Mouse (Mus musculus): ENCODE data around the gene Srgap2.

Gene Srgap2

DNA sequence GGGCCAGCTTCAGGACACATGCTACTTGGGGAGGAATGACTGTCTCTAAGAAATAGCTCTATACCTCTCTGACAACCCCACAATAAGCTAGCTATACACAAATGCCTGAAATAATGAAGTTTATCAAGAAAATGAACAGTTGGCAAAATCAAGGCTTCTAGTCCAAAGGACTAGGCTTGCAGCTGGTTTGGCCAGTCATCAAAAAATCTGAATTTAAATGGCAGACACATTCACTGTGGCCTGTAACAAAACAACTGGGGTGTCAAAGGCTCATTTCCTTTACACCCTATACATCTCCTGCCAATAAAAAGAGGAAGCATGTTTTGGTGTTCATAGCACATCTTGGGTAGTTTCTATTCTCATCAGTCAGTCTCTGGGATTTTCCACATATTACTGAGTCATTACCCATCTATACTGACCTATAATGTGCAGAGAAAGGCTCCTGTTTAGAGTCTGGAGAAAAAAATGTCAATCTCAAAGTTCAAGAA is 53.5 kb downstream of the Srgap2 start:
- no peak for DNase-seq (ENCODE audit: low read depth, low spot score)

DNA sequence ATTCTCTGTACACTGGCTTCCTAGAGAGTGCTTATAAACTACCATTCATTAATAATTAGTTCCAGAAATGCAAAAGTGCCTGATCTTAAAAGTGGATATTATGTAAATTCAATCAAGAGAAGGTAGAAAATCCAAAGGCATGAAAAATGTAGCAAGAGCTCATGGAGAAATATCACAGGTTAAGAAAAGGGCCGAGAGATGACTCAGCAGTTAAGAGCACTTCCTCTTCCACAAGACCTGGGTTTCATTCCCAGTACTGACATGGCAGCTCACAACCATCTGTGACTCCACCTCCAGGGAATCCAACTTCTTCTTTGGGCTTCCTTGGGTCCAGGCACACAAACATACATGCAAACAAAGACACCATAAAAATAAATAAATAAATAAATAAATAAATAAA is 56.6 kb downstream of the Srgap2 start:
- no peak for DNase-seq (ENCODE audit: low read depth, low spot score)

DNA sequence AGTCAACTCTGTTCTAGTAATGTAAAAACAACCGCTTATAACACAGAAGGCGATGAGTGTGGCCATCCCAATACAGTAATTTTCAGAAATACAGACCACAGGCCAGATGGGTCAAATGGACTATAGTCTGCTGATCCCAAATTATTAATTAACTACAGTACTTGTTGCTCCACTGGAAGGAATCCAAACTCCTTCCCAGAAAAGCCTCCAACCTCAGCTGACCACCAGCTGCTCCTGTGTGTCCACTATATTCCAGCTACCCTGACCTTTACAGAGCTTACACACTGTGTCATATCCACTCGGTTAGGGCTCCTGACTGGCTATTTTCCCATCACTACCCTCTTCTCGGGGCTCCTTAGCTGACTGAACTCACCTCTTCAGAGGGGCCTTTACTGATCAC is 61.3 kb downstream of the Srgap2 start:
- no peak for DNase-seq (ENCODE audit: low read depth, low spot score)

DNA sequence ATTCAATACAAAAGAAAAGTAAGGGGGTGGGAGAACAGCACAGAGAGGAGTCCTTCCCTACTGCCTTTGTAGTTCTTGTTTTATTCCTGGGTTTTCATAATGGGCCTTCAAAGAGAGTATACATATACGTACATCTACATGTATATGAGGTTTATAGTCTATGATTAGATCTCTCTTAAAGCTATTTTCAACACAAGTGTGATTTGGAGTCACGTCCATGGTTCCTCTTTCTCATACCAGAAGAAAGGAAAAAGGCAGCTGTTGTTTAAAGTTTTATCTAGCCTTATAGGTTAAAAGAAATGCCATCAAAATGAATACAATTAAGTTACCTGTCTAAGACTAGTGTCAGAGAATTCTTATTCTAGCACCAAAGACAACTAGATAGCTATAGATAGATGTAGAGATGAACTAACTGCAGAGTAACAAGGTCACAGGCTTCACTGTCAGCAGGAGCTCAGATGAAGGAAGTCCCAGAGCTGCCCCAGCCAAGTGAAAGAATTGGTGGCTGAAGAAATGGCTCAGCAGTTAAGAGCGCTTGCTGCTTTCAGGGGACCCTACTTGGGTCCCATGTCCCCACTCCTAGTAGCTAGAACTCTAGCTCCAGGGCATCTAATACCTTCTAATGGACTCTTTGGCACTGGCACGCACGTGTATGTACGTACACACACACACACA is 63.1 kb downstream of the Srgap2 start:
- DNase-seq (ENCODE audit: low read depth, low spot score): no peak

DNA sequence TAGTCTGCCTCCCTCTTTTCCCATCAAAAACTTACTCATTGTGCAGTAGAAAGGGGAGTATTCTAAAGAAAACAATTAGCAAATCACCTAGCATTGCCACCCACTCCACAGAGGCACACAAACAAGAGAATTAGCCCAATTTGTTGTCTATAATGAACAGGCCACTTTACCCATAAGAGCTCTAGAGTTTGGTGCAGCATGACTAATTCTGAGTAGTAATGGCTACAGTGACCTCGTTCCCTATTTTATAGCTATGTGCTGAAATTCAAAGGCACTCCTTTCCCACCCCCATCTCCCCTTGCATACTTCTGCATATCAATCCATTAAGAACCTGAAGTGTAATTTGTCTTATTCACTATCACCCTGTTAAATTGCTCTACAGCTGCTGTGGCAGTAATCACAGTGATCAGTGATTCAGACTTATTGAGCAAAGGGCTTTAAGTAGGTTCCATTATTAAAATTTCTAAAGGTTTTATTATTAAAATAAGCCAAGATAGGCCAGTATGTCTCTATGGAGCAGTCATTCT is 64.5 kb downstream of the Srgap2 start:
- no peak for DNase-seq (ENCODE audit: low read depth, low spot score)

DNA sequence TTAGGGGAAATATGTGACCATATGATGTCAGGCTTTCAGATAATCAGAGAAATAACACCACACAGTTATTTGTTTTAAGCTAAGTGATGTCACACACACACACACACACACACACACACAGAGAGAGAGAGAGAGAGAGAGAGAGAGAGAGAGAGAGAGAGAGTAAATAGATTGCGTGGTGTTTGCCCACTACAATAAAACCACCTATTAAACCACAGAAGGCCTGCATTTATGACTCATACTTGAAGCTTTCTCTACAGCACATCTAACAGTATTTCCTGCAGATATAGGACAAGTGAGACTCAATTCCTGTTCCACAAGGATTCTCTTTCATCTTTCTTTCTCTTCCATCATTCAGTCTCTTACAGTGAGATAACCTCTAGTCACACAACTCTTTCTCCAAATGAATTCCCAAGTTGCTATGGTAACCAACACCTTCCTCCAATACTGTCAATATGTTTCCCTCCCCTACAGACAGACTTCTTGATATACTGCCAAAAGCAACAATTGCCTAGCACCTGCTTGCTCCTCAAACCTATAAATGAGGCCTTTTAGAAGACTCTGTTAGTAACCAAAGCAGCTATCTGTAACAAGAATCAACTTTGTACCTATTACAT is 66.1 kb downstream of the Srgap2 start:
- no peak for DNase-seq (ENCODE audit: low read depth, low spot score)

DNA sequence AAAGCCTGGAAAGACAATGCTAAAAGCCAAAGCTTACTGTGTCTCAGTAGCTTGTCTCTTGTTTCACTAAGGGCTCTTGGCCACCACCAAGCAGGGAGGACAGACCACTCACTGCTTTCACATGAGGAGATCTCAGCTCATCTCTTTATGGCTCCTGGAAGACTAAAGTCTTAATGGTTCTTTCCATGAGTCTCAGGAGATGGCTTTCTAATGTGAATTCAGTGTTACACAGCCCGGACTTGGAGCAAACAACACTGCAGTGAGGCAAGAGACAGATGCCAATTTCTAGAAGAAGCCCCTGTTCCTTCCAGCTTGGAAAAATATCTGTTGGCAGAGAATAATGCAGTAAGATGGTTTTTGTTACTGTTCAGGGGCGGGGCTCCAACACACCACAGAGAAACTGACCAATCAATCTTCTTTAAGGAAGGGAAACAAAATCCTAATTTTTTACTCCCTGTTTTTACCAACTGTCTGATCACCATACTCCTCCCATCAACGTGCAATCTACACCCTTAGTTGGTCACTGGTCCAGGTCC is 71.7 kb downstream of the Srgap2 start:
- DNase-seq (ENCODE audit: low read depth, low spot score): no peak

DNA sequence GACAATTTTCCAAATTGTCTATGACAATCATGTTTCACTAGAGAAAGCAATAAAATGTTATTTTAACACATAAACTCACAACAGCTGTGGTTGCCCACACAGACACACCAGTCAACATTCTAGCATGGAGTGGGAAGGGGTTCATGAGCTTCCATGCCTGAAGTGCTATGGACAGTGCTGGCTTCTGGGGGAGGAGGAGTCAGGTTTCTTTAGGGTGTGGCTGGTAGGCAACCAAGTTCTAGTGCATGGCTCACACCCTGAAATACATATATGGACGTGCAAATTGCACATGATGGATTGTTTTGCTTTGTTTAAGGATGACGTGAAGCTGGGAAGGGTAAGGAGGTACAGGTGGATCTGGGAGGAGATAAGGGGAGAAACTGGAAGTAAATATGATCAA is 72.8 kb downstream of the Srgap2 start:
- DNase-seq (ENCODE audit: low read depth, low spot score): no peak

DNA sequence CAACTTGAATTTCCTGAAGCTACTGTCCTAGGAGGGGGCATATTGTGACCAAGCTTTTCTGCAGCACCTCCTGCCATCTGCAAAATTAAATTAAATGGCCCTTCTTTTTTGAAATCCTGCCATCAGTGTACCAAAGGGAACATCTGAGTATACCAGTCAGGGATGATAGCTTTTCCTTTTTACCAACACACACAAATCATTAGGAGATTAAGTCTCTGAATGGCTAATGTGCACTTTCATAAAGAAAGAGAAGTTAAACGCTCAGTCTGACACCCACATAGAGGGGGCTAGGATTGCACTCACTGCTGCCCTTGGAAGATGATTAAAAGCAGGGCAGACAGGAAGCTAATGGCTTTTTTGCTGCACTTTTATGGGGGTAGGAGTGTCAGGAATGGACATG is 73.8 kb downstream of the Srgap2 start:
- no peak for DNase-seq (ENCODE audit: low read depth, low spot score)

DNA sequence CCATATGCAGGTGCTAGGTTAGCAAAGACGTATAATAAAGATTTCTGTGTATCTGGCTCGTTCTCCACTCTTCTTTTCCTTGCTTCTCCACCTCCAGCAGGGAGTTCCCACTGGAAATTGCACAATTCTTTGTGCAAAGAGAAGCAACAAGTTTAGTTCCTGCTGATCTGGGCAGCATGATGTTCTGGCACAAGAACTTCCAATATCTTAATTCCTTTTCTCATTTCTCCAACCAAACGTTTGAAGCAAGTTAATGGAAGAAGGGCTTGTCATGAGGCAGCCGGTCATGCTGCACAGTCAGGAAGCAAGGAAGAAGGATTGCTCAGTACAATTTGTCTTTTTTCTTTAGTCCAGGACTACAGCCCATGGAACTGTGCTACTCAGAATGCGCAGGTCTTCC is 78.8 kb downstream of the Srgap2 start:
- DNase-seq (ENCODE audit: low read depth, low spot score): no peak

DNA sequence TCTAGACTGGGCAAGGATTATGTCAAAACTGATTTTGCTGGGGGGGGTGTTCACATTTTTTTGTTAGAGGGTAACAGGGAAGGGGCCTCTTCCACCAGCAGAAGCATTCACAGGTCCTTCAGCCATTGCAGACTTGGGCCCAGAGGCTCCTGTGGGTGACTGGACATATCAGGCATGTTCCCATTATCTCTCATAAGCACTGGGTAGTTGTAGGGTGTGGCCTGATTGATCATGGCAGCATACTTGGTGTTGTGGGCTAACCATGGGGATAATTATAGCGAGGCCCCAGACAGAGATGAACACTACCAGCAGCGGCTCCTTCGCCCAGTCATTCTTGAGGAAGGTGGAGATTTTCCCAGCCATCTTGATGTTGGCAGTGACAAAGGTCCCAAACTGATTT is 79.8 kb downstream of the Srgap2 start:
- no peak for DNase-seq (ENCODE audit: low read depth, low spot score)

DNA sequence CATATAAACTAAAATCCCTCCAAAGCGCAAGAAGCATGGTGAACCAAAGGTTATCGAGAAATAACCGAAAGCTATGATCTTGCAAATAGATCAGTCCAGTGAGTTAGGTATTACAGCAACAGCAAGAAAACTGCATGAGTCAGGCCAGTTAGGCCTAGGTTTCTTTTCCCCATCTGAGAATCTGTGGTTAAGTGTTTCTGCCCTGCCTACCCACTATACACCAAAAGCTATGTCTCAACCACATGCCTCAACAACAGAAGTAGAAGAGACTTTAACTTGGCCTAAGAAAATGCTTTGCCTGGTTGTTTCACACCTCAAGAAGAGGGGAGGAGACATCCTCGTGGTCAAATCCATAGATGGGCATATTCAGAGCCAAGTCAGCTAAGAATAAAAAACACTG is 80.6 kb downstream of the Srgap2 start:
- no peak for DNase-seq (ENCODE audit: low read depth, low spot score)

DNA sequence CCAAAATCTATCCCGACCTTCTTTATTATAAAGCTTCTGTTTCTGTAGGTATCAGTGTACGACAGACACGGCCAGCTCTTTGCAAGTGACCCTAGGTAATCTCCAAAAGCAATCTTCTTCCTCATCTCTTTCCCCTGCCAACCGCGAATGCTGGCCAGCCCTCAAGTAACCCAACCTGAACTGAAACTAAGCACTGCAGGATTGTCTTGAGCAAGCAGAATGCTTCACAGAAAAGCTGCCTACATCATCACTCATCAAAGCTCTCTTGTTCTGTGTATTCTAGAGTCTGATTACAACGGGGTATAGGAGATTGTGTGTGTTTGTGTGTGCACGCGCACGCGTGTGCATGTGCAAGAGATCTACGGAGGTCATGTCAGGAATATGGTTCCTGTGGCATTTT is 88.6 kb downstream of the Srgap2 start:
- no peak for DNase-seq (ENCODE audit: low read depth, low spot score)

DNA sequence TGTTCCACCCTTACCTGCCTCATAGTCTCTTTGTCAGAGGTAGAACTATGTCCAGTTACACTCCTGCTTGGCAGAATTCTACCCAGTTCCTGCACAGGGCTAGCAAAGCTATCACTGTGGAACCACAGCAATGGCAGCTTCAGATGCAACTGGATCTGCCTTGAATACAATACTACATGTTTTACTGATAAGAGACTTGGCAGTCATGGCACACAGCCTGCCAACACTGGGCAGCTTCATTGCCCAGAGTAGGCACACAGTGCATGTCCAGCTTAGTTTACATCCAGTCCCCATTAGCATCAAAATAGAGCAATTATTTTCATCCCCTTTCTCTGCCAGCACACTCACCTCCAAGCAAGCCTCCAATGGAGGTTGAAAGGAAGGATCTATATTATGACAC is 89.2 kb downstream of the Srgap2 start:
- no peak for DNase-seq (ENCODE audit: low read depth, low spot score)

DNA sequence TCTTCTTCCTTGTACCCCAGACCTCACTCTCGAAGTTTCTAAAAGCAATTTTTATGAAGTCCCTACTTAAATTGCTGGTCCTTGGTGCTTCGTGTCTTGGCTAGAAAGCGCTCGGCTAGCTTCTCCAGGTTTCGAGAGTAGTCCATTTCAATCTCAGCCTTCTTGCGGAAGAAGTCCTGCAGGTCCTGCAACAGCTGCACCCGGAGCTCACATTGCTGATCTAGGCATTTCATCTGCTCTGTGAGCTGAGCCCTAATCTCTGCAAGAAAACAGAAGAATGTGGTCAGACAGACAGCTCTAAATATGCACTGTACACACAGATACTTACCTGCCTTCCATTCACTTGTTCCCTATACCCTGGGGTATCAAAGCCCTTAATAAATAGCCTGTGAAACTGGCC is 90.5 kb downstream of the Srgap2 start:
- no peak for DNase-seq (ENCODE audit: low read depth, low spot score)

DNA sequence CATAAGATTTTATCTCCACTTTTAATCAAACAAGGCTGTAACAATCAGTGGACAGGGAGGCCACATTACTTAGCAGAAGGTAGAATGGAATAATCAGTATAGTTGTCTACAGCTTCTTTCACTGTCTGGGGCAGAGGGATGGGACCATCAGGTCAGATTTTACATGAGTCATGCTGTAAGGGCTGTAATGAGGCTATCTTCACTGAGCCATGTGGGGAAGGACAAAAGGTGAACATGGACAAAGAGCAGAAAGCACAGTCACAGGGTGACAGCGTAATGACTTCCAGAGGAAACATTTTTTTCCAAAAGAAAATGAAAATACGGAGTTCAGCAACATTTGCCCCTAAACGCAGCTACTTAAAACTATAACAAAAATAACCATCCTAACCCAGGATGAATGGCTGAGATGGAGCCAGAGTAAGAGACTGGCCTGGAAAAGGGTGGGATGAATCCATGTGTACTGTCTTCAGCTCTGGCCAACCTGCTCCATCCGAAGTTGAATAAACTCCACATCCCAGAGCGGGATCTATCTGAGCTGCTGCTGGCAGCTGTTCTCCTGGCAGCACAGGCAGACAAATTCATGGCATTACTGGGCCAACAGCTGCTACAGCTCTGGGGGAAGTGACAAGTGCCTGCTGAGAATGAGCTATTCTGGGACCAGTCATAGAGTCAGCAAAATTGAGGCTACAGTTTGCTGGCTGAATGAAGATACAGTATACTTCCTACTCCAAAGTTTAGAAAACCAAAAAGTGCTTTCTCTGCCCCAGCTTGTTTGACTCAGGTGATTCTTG is 95.5 kb downstream of the Srgap2 start:
- no peak for DNase-seq (ENCODE audit: low read depth, low spot score)

DNA sequence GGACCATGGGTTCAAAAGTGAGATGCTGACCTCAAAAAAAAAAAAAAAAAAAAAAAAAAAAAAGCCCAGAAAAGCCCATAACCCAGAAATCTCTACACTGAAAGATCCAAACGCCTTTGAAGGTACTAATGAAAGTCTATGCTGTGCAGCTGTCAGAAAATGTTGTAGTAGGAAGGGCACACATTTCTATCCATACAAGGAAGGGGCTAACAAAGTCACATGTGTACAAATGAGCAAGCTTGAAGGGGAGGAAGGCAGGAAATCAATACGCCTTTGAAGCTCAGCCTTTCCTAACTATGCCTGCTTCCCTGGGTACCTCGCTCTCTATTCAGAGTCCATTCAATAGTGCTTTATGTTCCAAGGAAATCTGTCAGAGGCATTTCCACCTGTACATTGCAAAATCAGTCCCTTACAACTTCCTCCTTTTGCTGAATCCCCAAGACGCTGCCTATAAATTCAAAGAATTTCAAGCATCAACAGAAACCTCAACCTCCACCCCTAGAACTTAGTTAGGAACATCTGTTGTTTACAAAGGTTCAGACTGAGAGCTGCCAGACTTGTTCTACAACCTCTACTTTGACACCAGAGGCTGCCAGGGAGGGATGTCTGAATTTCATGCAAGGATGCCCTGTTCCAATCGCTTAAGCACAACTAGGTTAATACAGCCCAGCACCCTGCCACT is 99.9 kb downstream of the Srgap2 start:
- DNase-seq (ENCODE audit: low read depth, low spot score): no peak

DNA sequence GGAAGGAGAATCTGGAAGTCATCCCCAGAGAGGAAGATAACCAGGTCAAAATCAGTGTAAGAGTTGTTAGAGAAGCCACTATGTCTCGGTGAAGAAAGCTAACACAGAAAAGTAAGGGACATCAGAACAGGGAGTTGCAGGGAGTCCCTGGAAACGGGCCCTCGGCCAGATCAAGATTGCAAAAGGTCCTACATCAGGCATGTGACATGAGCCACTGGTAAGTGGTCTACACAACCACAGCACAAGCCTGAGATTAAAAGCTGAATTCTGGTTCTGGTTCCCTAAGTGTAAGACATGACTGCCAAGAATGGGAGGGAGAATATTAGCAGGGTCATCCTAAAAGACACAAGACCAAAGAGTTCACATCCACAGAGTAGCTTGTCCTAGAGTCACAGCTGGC is 104.1 kb downstream of the Srgap2 start:
- no peak for DNase-seq (ENCODE audit: low read depth, low spot score)

DNA sequence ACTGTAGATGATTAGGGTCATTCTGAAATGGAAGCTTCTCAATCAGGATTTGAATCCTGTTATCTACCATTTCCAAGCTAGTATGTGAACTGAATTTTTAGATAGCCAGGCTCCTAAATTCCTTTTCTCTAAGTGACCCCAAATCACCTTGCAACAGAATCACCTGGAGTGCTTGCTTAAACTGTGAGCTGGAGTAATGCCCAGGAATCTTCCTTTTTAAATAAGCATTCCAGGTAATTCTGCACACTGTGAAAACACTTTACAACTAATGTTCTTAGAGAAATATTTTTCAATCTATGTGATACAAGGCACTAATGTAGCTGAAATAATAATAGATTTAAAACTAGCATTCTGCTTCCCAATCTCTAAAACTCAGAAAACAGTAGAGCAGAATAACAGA is 106.0 kb downstream of the Srgap2 start:
- DNase-seq (ENCODE audit: low read depth, low spot score): no peak

DNA sequence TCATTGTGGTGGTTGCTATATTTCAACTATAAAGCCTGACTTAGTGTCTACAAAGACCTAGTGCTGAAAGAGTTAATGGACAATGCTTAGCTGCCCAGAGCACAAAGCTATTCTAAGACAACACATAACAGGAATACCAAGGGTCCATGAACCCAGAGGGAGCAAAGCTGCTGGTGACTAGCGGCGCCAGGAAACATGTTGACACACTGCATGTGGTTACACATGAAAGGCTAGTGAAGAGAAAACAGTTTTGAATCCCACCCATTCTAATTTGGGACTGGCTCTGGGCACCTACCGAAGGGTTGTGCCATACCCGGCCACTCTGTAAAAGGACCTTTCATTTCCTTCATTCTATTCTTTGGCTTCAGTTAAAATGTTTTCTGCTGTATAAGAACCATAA is 106.5 kb downstream of the Srgap2 start:
- DNase-seq (ENCODE audit: low read depth, low spot score): no peak

DNA sequence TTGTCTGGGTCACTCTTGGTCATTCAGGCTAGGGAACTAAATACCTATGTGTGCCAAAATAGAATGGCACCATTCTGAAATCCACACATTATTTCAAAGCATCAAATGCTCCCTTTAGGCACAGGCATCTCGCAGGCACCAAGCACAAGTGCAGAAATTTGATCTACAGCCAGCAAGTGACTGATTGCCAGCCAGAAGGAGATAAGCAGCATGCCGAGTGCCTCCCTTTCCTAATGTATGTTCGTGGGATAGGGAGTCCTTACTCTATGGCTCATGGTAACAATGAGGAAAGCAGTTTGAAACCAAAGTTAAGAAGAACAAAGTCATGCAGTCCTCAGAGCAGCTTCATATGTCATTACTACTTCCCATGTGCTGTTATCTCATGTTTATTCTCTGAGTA is 107.8 kb downstream of the Srgap2 start:
- DNase-seq (ENCODE audit: low read depth, low spot score): no peak
